Mouse (Mus musculus): ENCODE data around the gene Scrn2.

Gene Scrn2

DNA sequence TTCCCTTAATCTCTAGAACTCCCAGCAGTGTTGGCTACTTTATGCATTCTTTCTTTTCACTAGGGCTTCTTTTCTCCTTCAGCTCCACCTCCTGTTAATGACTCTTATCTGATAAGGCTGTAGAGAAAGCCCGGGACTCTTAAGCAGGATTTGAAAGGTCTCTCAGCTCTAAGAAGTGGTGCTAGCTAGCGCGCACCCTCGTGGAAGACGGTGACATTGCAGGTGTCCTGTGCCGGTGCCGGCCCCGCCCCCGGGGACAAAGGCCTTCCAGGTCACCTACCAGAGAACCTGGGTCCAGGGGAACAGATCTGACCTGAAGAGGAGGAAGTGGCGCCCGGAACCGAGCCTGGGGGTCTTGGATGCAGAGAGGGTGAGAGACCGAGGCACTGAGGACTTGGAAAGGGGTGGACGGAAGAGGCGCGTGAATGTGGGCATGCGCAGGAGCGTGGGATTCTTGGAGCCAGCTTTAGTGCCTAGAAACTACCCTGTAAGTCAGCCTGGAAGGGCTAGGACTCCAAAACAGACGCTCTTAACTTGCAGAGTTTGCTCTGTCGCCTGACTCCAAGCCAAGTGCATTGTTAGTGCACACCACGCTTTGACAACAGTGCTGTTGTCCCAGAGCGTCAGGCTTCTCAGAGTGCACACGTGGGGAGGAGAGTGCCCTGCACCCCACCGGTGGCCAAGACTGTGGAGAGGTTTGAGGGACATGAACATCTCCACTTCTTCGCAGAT lies at the start of gene Scrn2:
Gene Scrn2, plus strand, starts transcription at position 253 of the 732 bp plus-strand sequence.
- DNase-seq = peak; percentile 91

DNA sequence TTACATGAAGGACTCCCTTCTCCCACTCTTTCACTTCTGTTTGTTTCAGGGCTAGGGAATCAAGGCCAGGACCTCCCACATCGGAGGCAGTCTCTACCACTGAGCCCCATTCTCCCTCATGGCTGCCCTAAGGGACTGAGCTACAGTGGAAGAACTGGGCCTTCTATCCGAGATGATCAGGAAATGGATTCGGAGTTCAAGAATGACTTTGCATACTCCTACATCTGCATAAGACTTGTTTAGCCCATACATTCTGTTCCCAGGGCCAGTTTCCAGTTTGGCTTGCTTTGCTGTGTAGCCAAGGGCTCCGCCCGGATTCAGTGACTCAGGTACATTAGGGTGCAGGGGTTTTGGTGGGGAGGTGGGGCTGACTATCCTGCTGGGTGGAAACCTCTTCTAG lies 49.7 kb upstream of the Scrn2 start:
- no peak for DNase-seq

DNA sequence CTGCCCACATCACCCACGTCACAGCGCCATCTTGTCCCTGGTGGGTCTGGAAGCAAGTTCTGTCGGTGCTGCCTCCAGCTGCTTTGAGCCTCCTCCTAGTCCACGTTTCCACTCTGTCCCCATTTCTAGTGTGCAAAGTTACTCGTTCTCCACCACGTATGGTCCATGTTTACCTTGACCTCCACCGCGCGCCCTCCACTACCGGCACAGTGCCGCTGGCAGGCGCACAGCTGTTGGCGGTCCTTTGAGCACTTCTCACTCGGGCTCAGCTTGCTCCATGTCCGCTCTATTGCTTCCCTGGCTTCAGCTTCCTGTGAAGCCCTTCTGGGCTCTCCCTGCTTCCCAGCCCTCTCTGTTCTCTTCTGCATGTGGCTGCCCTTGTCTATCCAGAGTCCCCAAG lies 48.3 kb upstream of the Scrn2 start:
- DNase-seq = no peak

DNA sequence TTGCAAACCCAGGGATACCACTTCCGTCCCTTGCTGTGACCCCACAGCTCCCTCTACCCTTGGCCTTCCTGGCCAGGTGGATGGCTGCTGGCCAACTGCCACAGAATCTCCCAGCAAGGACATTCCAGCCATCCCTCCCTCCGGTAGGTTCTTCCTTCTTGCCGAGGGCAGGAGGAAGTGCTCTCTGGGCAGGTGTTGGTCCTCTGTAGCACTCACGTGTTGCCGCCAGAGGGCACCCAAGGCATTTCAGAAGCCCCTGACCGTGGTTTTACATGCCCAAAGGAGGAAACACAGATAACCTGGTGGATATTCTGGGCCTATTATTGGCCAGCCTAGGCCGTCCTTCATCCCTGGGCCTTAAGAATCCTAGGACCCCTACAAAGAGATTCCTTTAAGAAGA lies 47.4 kb upstream of the Scrn2 start:
- DNase-seq = peak; percentile 87

DNA sequence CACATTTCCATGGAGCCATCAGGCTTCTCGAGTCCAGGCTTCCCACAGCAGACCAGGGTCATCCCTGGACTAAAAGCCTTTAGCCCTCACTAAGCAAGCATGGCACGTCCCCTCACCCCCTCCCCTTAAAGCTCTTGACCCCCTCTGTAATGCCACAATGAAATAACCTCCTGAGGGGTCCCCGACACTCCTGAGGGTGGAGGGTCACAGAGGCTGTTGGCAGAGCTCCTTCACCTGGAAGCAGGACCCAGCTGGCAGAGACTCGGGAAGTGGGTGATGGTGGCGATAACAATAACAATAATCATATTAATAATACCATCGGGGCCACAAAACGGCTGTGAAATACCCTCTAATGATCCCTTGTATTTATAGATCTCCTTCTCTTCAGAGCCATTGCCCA lies 46.9 kb upstream of the Scrn2 start, which contains the start of gene Sp2:
Gene Sp2, minus strand, starts transcription at position 101 of the 400 bp plus-strand sequence.
- DNase-seq = no peak

DNA sequence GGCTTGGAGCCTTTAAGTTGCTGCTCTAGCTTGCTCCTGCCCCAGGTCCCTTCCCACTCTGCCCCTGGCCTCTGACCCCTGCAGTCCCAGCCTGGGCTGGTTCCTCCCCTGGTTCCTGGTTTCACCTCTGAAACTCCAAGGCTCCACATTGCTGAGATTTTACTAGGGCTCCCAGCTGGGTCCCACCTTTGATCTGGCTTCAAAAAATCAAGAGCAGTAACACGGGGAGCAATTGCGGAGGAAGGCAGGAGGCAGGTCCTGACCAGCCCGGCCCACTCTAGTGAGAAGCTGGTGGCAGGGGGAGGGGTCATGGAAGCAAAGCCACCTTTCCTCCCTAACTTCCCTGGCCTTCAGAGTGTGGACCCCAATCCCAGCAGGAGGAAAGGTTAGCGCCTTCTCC lies 44.8 kb upstream of the Scrn2 start:
- no peak for DNase-seq

DNA sequence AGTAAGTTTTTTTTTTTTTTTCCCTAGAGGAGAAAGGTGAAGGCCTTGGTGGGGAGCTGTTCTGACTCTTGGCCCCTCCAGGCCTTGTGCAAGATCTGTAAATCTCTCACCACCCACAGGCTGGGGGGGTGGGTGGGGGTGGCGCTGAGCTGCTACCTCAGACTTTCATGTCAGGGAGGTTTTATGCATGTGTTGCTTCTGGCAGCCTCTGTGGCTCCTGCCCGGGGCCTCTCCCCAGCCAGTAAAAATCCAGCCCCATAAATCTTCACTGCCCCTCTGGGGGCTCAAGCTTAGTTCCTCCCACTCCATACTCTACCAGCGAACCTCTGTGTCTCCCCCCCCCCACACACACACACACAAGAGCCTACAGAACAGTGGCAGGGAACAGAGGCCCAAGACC lies 43.3 kb upstream of the Scrn2 start:
- no peak for DNase-seq

DNA sequence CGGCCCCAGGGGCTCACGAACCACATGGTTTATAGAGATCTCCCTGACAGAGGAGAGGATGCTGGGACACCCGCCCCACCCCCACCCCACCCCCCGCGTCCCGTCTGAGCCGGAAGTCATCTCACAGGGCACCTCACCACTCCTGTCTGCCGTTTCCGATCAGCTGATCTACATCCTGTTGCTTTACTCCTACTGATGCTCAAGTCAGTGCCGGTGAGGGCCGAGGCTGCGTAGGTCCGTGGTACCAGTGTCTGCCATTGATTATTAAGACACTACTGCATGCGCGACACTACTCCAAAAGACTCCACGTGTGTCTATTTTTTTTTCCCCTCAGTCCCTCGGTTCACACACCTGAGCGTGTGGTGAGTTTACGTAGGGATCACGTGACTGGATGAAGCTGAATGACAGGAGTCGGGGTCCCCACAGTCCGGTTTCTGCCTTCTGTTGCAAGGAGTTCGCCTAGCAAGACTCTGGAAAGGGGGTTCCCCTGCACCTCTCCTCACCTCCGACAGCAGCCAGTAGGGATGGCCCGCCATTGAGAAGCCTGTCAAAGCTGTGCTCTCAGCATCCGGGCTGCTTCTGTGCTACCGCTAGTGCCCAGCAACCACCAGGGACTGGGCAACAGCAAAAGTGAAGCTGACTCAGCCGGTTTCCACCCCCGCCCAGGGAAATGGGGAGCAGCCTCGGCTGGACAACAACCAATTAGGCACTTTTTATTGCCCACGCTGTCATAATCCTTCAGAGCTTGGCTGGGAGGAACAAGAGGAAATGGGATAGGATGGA lies 41.7 kb upstream of the Scrn2 start:
- DNase-seq = peak; percentile 37

DNA sequence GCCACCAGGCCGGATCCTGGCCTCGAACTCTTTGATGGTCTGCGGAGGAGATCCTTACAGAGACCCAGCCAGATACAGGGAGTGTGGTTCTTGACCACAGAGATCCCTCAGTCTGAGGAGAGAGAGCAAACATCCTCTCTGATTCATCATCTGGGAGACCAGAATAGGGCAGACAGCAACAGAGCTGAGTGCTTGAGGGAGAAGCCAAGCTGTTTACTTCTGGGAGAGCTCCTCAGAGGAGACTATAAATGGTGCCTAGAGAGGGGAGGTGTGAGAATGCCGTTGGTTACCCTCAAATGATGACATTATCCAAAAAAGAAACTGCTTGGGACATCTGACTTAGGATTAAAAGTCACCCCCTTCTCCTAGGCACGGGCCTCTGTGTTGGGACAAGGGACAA lies 38.2 kb upstream of the Scrn2 start:
- no peak for DNase-seq

DNA sequence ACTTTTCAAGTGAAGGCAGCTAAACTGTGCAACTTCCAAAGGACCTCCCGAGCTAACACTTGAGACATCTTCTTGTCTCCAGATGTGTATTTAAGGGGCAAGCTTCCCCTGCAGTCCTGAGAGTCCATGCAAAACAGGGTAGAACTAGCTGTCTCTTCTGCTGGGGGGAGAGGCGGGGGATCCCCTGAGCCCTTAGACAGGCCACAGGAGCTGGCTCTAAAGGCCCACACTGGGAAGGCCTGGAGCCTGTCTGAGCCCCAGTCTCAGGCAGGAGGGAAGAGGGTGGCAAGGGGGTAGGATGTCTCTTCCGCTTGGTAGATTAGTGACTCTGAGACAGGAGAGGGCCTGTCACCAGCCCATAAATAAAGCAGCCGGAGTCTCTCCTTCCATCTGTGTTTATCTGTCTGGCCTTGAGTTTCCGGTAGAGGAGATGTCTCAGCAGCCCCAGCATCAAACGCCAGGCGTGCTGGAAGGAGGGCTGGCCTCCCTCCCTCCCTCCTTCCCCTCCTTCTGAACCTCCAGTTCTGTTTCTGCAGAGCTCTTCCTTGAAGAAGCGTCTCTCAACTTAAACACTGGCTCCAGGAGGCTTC lies 36.9 kb upstream of the Scrn2 start:
- DNase-seq = no peak

DNA sequence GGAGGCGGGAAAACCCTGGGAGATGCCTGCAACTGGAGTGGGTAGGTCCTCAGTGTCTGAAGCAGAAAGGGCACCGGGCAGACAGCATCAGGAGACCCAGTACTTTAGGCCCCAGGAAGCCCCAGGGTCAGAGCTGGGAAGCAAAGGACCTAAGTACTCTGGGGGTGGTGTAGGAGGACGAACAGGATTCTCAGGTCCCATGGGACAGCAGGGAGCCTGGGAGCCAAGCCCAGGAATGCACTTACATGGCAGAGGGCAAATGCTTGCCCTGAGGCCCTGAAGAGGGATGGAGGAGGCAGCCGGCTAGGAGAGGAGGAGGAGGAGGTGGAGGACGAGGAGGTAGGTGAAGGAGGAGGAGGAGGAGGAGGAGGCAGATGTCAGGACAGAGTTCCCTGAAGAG lies 34.7 kb upstream of the Scrn2 start:
- no peak for DNase-seq

DNA sequence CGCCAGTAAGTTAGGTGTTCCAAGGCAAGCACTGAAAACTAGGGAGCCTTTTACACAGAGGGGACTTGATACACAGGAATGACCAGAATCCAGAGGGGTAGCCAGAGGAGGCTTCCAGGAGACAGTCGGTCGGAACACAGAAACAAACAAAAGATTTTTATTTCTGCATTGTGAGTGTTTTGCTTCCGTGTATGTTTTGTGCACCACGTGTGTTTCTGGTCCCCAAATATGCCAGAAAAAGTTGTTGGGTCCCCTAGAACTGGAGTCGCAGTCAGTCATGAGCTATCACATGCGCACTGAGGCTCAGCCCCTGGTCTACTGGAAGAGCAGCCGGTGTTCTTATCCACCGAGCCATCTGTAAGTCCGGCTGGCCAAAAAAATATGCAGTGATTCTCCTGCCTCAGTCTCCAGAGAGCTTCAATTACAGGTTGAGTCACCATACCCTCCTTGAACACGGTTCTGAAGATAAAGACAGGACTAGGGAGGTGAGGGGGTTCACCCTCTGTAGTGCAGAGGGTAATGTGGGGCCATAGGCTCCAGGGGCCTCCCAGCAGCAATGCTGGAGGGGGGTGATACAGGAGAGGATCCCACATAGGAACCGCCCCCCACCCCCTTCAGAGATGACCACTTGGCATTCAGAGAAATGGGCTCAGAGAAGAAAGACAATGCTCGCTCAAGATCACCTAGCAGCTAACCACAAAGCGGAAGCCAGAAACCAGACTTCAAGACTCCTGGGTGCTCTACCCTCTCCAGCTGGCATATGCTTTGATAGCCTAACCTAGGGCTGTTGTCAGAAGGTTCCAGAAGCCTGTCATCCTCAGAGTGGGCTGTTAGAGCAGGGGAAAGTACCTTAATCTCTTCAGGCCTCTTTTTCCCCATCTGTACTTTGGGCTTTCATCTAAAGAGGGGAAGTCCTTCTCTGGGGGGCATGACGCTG lies 33.6 kb upstream of the Scrn2 start:
- DNase-seq = no peak

DNA sequence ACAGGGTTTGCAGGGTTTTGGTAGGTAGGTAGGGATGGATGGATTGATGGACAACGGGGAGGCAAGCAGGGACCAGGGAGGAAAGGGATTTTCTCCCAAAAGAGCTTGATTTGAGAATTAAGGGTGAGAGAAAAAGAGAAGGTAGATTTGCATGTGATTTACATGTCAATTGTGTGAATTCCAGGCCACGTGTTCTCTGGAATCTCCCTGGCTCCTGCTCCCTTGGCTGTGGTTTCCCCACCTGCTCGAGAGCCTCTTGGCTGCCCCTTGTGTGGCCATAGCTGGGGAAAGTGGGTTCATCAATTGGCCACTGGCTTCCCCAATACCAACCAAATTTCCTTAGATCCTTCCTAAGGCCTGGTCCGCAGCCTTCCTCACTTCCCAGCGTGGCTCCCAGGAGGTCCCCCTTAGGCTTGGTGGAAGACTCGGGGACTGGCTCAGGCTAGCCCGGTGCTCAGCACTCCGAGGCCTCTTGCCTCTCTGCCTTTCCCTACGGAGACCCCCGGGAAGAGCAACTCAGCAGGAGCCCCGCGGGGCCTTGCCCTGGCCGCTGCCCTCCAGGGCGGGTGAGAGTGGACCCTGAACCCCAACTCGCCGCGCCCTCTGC lies 32.9 kb upstream of the Scrn2 start:
- no peak for DNase-seq

DNA sequence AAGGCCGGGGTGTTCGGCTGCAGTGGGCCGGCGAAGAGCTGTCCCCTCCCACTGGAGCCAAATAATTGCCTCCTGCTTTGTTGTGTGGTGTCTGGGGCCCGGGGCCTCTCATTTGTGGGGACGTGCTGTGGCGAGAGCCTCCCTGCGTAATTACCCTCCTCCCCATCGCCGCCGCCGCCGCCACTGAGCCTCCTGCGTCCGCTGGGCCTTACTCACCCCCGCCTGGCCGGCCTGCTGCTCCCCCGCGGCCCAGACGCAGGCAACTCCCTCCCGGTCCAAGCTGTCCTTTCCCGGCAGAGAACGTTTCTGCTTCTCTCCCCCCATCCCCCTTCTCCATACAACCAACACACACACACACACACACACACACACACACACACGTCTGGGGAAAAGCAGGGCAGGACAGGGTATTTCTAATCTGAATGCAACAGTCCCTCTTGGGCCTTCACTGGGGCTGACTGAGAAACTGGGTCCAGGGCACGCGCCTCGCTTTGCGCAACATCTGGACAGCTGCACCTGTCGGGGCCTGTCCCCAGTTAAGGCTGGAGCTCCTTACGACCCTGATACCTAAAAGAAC lies 32.3 kb upstream of the Scrn2 start:
- peak; percentile 68 for DNase-seq

DNA sequence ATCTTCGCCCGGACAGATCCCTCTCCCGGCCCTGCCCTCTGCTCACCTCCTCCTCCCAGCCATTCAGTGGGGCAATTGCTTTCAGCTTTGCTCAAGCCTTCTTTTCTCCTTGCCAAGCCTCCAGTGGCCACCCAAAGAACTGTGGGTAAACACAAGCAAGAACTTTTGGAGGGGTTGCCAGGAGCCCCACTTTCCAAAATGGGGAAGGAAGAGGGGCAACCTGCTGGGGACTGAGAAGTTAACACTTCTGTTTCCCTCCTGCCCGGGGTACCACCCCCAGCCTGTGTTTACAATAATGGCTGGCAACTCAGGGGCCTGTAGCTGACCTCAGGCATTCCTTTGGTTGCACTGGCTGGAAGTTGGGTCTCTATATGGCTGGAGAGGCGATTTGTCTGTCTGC lies 26.6 kb upstream of the Scrn2 start:
- no peak for DNase-seq

DNA sequence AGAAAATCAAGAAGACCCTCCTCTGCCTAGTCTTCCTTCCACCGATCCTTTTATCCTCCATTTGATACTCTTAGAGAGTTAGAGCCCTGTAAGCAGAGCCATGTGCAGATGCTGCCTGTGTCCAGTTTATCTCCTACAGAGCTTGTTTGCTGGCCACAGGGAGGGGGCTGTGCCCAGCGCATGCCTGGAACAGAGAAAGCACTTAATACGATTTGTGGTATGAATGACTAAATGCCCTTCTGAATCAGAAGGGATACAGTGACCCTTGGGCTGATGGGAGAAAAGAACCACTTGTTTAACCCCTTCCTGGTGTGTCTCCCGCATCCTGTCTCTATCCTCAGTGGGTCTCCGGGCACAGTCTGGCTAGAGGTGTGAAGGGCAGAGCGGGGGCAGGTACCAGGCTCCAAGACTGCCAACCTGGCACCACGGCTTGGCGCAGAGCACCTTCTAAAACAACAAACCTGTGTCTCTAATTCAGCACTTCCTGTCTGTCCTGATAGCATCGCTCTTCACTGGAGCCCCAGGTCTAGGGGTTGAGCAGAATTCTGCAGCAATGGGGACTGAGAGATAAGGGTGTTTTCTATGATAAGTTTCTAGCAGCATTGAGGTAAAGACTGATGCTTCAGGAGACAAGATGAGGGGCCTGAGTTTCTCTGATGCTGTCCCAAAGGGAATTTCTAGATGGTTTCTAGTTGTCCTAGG lies 22.5 kb upstream of the Scrn2 start:
- no peak for DNase-seq

DNA sequence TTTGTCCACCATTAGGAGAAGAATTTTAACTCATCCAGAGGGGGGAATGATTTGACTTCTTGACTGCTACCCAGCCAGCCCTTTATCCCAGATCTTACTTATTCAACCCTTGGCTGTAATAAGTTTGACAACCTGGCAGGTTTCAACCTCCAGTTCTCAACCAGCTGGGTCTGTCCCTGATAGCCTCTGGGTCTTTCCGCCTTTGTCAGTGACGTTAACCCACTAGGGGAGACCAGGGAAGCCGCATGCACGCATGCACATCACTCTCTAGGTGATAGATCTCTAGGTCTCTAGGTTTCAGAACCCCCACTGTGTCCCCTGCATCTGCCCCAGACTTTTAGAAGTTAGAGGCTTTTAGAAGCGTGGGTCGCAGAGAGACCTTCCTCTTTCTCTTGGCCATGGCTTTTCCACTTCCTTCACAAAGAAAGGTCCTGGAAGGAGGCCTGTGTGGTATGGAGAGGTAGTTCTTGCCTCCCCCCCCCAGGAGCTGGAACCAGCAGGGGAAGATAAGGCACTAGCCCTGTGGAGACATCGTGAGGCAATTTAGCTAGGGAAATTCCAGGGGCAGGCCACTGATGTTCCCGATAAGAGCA lies 20.4 kb upstream of the Scrn2 start:
- DNase-seq = no peak

DNA sequence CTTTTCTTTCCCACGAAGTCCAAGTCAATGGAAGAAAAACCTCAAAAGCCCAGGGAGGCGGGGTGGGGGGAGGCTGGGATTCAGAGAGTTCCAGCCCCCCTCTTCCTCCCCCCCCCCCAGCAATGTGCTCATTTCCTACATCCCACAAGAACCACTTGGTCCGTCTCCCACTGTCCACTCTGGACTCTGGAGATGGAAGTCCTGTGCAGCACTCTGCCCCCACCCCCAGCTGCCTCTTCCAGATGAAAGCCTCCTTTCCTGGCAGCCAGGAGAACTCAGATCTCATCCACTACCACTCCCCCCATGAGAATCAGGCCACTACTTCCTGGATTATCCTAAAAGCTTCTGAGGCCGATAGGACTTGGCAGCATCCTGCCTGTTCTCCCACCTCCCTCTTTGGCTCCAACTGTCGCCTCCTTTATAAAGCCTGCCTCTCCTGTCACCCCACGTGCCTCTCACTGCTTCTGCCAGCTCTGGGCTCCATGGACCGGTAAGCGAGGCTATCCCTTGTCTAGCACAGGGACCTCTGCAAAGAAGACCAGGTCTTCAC lies 16.5 kb upstream of the Scrn2 start, which contains the start of gene Sp6:
Gene Sp6, plus strand, starts transcription at position 274 of the 550 bp plus-strand sequence.
- no peak for DNase-seq

DNA sequence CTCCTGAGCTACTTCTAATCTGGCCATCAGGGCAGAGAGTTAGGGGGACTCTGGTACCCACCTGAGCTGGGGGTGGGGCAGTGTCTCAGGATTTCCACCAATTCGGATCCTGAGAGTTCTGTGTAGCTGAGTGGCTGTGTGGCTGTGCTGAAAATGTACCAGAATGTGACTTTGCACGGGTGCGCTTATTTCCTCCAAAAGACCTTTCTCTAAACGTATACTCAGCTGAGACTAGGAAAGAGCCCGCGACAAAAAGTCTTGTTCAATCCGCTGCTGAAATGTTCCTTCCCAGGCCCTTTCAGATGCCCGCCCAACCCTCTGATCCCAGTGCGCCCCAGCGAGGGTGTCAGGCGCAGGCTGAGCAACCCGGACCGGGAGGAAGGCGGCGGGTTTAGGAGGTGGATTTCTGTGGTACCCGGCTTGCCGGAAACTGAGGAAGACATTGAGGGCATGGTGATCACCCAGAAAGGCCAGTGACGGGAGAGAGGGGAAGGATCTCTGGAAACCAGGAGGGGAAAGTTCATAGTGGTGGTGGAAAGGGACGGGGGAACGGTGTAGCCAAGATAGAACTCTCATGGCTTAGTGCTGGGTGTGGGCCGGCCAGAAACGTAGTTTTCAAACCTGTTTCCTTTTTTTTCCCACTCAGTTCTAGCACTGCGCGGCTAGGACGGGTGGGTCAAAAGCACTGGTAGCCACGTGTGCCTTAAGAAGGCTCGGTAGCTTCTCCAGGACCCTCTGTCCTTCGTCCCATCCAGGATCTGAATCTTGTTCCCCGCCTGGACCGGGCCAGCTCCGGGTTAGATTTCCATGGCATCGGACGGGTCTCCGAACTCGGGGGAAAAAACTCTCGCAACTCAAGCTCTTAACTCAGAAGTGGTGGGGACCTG lies 11.8 kb upstream of the Scrn2 start:
- DNase-seq = no peak

All from kidney, postnatal 14 days (tissue).